Mouse (Mus musculus) heart, embryonic 11.5 days (tissue): ENCODE data around the gene Lrrc29. TPM values are rescaled to one million over a fixed set of nuclear protein-coding genes. Genes with fewer than 3 reads are reported as not detected.
A peak's percentile ranks its signal among the peaks of the same experiment; 100 is the strongest.

Experiments used
- ATAC-seq: fragments of 200-750 bp; cut with Nextera tagmentation; replicated peaks from 2 replicates; pipeline ENCODE4 v1.8.0; 2017; ENCODE audit warnings: moderate library complexity; ENCODE audit not compliant: insufficient number of reproducible peaks, low FRiP score, low TSS enrichment
- H3K27ac ChIP-seq: fragments of 300-500 bp; sonication (generic); 2 replicates; pipeline ENCODE4 v1.5.1; 2014; ENCODE audit warnings: mild to moderate bottlenecking, low read depth, low read length
- H3K27me3 ChIP-seq: fragments of 300-500 bp; sonication (generic); 2 replicates; pipeline ENCODE4 v1.6.1; 2014; ENCODE audit warnings: mild to moderate bottlenecking, low read length, mixed read lengths; ENCODE audit not compliant: control insufficient read depth, insufficient read depth
- H3K36me3 ChIP-seq: fragments of 300-500 bp; sonication (generic); 2 replicates; pipeline ENCODE4 v1.6.1; 2014; ENCODE audit warnings: mild to moderate bottlenecking, low read length, moderate library complexity, mixed read lengths; ENCODE audit not compliant: control insufficient read depth, insufficient read depth
- H3K4me1 ChIP-seq: fragments of 300-500 bp; sonication (generic); 2 replicates; pipeline ENCODE4 v1.6.1; 2014; ENCODE audit warnings: low read length; ENCODE audit not compliant: control insufficient read depth, insufficient read depth
- H3K4me2 ChIP-seq: fragments of 300-500 bp; sonication (generic); 2 replicates; pipeline ENCODE4 v1.6.1; 2014; ENCODE audit warnings: mild to moderate bottlenecking, moderate library complexity
- H3K4me3 ChIP-seq: fragments of 300-500 bp; sonication (generic); 2 replicates; pipeline ENCODE4 v1.5.1; 2014; ENCODE audit warnings: low read depth, low read length
- H3K9ac ChIP-seq: fragments of 300-500 bp; sonication (generic); 2 replicates; pipeline ENCODE4 v1.6.1; 2014; ENCODE audit warnings: mild to moderate bottlenecking, low read depth, low read length, moderate library complexity
- H3K9me3 ChIP-seq: fragments of 300-500 bp; sonication (generic); replicated peaks from 2 replicates; pipeline ENCODE4 v1.6.1; 2016; ENCODE audit warnings: low read length; ENCODE audit not compliant: control insufficient read depth
- WGBS: fragments of 180-500 bp; shearing (Covaris S2); extraction: QIAGEN DNeasy Blood & Tissue Kit; methylation state at CpG from one replicate; pipeline ENCODE4 v1.1.7; 2014; ENCODE audit not compliant: insufficient replicate concordance; 5-methylcytosine and 5-hydroxymethylcytosine counted together
- polyA plus RNA-seq: library from polyadenylated mRNA; unstranded; fragments of >200 nt; fragmentation: Nextera tagmentation; extraction: Ambion mirVana; gene quantifications from 2 replicates; pipeline ENCODE4 v1.2.1, GENCODE M21; 2014

Lrrc29 gene
- polyA plus RNA-seq, 1 experiment from 2014 or later: 1.3 TPM

DNA sequence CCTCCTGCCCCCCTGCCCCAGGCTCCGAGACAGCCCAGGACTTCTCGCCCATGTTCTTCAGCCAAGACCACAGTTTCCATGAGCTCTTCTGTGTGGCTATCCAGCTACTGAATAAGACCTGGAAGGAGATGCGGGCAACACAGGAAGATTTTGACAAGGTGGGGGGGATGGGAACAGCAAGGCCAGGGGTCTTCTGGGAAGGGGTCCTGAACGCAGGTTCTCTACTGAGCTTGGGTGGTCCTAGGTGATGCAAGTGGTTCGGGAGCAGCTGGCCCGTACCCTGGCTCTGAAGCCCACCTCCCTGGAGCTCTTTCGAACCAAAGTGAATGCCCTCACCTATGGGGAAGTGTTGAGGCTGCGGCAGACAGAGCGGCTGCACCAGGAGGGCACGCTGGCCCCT lies 17.6 kb downstream of the Lrrc29 start:
- Histone ChIP-seq H3K4me3 (no peak overlapping the region), H3K36me3 (peaks cover 14% of the 10 kb centered on the region), H3K4me2 (no peak overlapping the region), H3K4me1 (peaks cover 26% of the 10 kb centered on the region), H3K9me3 (no peaks in the 10 kb centered on the region), H3K9ac (no peak overlapping the region), H3K27ac (no peak overlapping the region), H3K27me3 (no peaks in the 10 kb centered on the region)
- no peak for ATAC-seq
- 92% methylated on average over 10 of the region's 10 CpGs for WGBS

DNA sequence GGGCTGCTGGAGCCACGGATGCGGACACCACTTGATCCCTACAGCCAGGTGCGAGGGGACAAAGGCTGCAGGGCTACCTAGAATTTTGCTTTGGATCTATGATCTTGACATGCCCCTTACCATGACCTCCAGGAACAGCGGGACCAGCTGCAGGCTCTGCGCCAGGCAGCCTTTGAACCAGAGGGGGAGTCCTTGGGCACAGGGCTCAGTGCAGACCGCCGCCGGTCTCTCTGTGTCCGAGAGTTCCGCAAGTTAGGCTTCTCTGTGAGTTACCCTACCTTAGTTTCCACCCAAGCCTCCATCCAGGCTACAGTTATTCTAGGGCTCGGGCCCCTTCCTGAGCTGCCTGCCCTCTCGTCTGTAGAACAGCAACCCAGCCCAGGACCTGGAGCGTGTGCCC lies 18.4 kb downstream of the Lrrc29 start:
- H3K9ac ChIP-seq: no peak overlapping the region
- H3K36me3 ChIP-seq: peaks cover 13% of the 10 kb centered on the region
- ATAC-seq: no peak
- H3K4me2 ChIP-seq: no peak overlapping the region
- peaks cover 26% of the 10 kb centered on the region for H3K4me1 ChIP-seq
- no peaks in the 10 kb centered on the region for H3K27me3 ChIP-seq
- H3K9me3 ChIP-seq: no peaks in the 10 kb centered on the region
- no peak overlapping the region for H3K4me3 ChIP-seq
- 95% methylated on average over 13 of the region's 13 CpGs for WGBS
- no peak overlapping the region for H3K27ac ChIP-seq

DNA sequence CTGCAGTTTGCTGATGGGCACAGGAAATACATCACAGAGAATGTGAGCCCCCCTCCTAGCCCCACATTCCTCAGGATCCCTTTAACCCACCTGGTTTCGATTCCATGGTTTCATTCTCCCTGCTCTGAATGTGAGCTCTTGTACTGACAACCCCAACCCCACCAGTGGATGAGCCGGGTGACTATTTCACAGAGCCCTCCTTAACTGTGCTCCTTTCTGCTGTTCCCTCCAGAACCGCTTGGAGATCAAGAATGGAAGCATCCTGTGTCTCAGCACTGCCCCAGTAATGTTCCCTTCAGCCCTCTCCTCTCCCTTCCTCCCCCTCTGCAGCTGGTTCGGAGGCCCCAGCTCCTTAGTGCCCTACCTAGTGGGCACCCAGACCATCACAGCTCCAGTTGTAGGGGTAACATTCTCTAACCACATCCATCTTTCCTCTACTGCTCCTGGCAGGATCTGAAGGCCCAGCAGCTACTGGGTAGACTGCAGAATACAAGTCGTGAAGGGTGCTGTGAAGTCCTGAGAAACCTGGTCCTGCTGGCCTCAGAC lies 19.9 kb downstream of the Lrrc29 start:
- WGBS: 49% methylated on average over 5 of the region's 5 CpGs
- 0 out of 2 replicates have a peak, but pooled peaks have one; percentile 0 for ATAC-seq
- no peaks in the 10 kb centered on the region for H3K27me3 ChIP-seq
- H3K9me3 ChIP-seq: no peaks in the 10 kb centered on the region
- H3K4me1 ChIP-seq: peaks cover 26% of the 10 kb centered on the region
- peak overlapping the region; percentile 67 for H3K9ac ChIP-seq
- H3K36me3 ChIP-seq: peaks cover 18% of the 10 kb centered on the region
- H3K4me3 ChIP-seq: peak overlapping the region; percentile 39
- H3K4me2 ChIP-seq: peak overlapping the region; percentile 87
- H3K27ac ChIP-seq: peak overlapping the region; percentile 64; the same call in 1 of the 2 replicates

DNA sequence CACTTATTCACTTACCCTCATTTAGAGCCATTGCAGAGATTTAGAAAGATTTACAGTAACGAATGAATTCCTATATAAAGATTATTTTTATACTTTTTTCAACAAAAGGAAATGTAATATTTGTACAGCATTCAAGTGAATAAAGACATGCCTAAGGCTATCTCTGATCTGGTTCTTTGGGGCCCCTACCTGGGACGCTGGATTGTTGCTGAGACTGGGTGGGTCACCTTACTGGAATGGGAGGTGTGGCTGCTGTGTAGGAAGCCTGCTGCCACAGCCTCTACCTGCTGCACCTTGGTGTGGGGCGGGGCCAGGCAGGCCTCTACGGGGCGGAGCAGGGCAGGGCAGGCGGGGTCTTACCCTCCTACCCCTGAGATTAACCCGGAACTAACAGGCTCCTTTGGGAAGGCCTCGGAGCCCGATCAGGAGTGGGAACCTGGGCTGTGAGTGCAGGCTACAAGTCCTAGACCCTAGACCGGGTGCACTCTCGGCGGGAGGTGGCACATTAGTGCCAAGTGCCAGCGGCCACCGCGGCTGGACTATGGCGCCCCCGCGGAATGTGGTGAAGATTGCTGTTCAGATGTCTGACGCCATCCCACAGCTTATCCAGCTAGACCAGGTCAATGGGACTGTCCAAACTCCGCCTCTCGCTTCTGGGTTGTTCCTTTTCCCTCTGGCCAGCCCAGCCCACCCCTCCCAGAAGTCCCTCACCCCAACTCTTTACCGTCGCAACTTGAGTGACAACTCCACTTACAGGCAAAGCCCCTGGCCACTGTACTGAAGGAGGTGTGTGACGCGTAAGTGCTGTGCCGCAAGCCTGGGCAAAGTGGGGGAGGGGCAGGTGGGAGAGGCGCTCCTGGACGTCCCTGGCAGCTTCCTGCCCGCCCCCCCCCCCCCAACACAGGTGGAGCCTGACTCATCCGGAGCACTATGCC lies 20.6 kb downstream of the Lrrc29 start, which contains the start of gene Elmo3:
Gene Elmo3 (plus strand): TSS at position 391 of the 935 bp plus-strand sequence.
- no peaks in the 10 kb centered on the region for H3K27me3 ChIP-seq
- H3K4me2 ChIP-seq: peak within 1 kb of the TSS; percentile 87
- H3K36me3 ChIP-seq: peaks cover 26% of the 10 kb centered on the region
- WGBS: 7% methylated on average over 30 of the region's 30 CpGs
- no peaks in the 10 kb centered on the region for H3K9me3 ChIP-seq
- peak; percentile 56 for ATAC-seq
- H3K27ac ChIP-seq: peak within 1 kb of the TSS; percentile 64
- peak within 1 kb of the TSS; percentile 67 for H3K9ac ChIP-seq
- H3K4me3 ChIP-seq: peak within 1 kb of the TSS; percentile 39
- H3K4me1 ChIP-seq: peaks cover 26% of the 10 kb centered on the region

GRCm38 (mm10) chr8:105304325-105305210 lies 21.5 kb downstream of the Lrrc29 start:
- 66% methylated on average over 9 of the region's 9 CpGs for WGBS
- Histone ChIP-seq H3K36me3 (peaks cover 33% of the 10 kb centered on the region), H3K4me1 (peaks cover 26% of the 10 kb centered on the region), H3K4me2 (no peak overlapping the region), H3K27ac (peak overlapping the region; percentile 37; the same call in 1 of the 2 replicates), H3K4me3 (no peak overlapping the region; the same call in 1 of the 2 replicates), H3K9me3 (no peaks in the 10 kb centered on the region), H3K27me3 (no peaks in the 10 kb centered on the region), H3K9ac (peak overlapping the region; percentile 28; the same call in 1 of the 2 replicates)
- 0 out of 2 replicates have a peak, but pooled peaks have one; percentile 9 for ATAC-seq

- no peak overlapping the region for H3K4me3 ChIP-seq
- 0 out of 2 replicates have a peak overlapping the region, but pooled peaks have one; percentile 28 for H3K9ac ChIP-seq
- H3K27ac ChIP-seq: peak overlapping the region; percentile 37; the same call in 1 of the 2 replicates
- no peak for ATAC-seq
- no peaks in the 10 kb centered on the region for H3K27me3 ChIP-seq
- H3K4me2 ChIP-seq: no peak overlapping the region
- no peaks in the 10 kb centered on the region for H3K9me3 ChIP-seq
- 76% methylated on average over 9 of the region's 9 CpGs for WGBS
- H3K4me1 ChIP-seq: peaks cover 28% of the 10 kb centered on the region
- H3K36me3 ChIP-seq: peaks cover 34% of the 10 kb centered on the region
Observed at GRCm38 (mm10) chr8:105303874-105304273, 22.2 kb downstream of the Lrrc29 start.

- ATAC-seq: no peak
- 83% methylated on average over 8 of the region's 8 CpGs for WGBS
Observed at GRCm38 (mm10) chr8:105303396-105303795, 22.7 kb downstream of the Lrrc29 start.

GRCm38 (mm10) chr8:105299962-105300361 lies 26.1 kb downstream of the Lrrc29 start:
- WGBS: 86% methylated on average over 8 of the region's 8 CpGs
- no peaks in the 10 kb centered on the region for H3K9me3 ChIP-seq
- peak; percentile 55; the same call in 1 of the 2 replicates for ATAC-seq
- peaks cover 36% of the 10 kb centered on the region for H3K36me3 ChIP-seq
- H3K27ac ChIP-seq: peak overlapping the region; percentile 35; the same call in 1 of the 2 replicates
- peaks cover 26% of the 10 kb centered on the region for H3K4me1 ChIP-seq
- H3K27me3 ChIP-seq: no peaks in the 10 kb centered on the region
- peak overlapping the region; percentile 8; the same call in 1 of the 2 replicates for H3K4me3 ChIP-seq
- H3K9ac ChIP-seq: no peak overlapping the region
- peak overlapping the region; percentile 83 for H3K4me2 ChIP-seq

More at GRCm38 (mm10) chr8:105303396-105303795, 22.7 kb downstream of the Lrrc29 start:
- Histone ChIP-seq H3K9ac (no peak overlapping the region), H3K9me3 (no peaks in the 10 kb centered on the region), H3K4me1 (peaks cover 33% of the 10 kb centered on the region), H3K4me2 (no peak overlapping the region), H3K27ac (no peak overlapping the region), H3K36me3 (peaks cover 38% of the 10 kb centered on the region), H3K27me3 (no peaks in the 10 kb centered on the region), H3K4me3 (no peak overlapping the region)
